Mouse (Mus musculus): ENCODE measurements around the gene Vpreb3.
A peak's percentile ranks its signal among the peaks of the same experiment; 100 is the strongest.

Vpreb3 gene

DNA sequence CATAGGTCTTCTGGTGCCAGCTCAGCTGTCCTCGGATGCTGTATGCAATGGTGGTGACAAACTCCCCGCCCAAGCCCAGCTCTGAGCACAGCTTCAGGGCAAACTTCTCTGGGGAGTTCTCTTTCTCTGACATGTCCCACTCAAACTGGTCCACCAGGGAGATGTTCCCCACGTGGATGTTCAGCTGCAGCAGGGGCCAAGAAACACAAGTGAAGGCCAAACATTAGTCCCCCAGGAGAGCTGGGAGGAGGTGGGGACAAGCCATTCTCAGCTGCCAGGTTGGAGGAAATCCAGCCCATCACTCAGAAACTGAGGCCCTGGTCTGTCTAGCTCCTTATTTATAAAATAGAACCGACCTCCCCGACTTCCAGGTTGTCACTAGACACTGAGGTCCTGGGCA is 38.5 kb upstream of the Vpreb3 start:
- Histone ChIP-seq H3K36me3 (ENCODE audit: insufficient read depth, low read length) (peaks cover 98% of the 10 kb centered on the region), H3K9me3 (ENCODE audit: low read length) (no peaks in the 10 kb centered on the region), H3K27me3 (ENCODE audit: insufficient read depth, low read length) (no peaks in the 10 kb centered on the region), H3K4me3 (replicated peaks; ENCODE audit: low read length) (no peak overlapping the region), H3K4me1 (replicated peaks; ENCODE audit: low read depth, low read length) (peaks cover 7% of the 10 kb centered on the region; the same call in 1 of the 2 replicates)
- TF ChIP-seq POU5F1 (IDR thresholded peaks at IDR 0.05; ENCODE audit: borderline replicate concordance, low read length) (no peak), NANOG (IDR thresholded peaks at IDR 0.05; ENCODE audit: borderline replicate concordance, low read length) (no peak), CTCF (conservative IDR thresholded peaks at IDR 0.05; ENCODE audit: low read length) (no peak)

DNA sequence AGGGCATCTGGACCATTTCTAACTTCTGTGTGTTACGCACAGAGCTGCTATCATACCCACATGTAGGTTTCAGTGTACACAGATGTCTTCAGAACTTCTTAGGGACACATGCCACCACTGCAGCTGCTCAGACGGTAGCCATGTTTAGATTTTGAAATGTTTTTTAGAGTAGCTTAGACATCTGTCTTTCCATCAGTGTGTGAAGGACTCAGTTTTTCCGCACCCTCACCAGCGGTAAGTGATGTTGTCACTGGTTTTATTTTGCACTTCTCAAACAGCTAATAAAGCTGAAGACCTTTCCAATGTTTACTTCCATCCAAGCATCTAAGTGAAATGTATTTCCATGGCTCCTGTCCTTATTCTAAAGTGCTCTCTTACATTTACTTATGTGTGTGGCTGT is 36.0 kb upstream of the Vpreb3 start:
- Histone ChIP-seq H3K9me3 (ENCODE audit: low read length) (no peaks in the 10 kb centered on the region), H3K4me3 (replicated peaks; ENCODE audit: low read length) (no peak overlapping the region), H3K4me1 (replicated peaks; ENCODE audit: low read depth, low read length) (peaks cover 11% of the 10 kb centered on the region), H3K36me3 (ENCODE audit: insufficient read depth, low read length) (peaks cover 97% of the 10 kb centered on the region), H3K27me3 (ENCODE audit: insufficient read depth, low read length) (no peaks in the 10 kb centered on the region)
- no peak for TF ChIP-seq CTCF (conservative IDR thresholded peaks at IDR 0.05; ENCODE audit: low read length)
- no peak for TF ChIP-seq NANOG (IDR thresholded peaks at IDR 0.05; ENCODE audit: borderline replicate concordance, low read length)
- TF ChIP-seq POU5F1 (IDR thresholded peaks at IDR 0.05; ENCODE audit: borderline replicate concordance, low read length), result no peak

DNA sequence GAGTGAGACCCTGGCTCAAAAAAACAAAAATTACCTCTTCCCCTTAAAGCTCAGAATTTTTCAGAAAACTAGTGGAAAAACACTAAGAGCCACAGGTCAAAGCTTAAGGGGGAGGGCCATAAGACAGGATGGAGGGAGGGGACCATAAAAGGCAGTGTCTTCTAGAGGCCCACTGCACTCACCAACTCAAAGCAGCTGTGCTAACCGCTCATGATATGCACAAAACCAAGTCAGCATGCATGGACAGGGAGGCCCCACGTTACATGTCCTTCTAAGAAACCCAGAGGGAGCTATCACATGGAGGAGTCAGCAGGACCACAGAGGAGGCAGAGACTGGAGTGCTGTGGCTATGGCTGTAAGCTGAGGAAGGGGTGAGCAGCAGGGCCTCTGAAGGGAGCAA is 32.2 kb upstream of the Vpreb3 start:
- H3K9me3 ChIP-seq (ENCODE audit: low read length), result no peaks in the 10 kb centered on the region
- H3K4me3 ChIP-seq (replicated peaks; ENCODE audit: low read length), result no peak overlapping the region
- H3K36me3 ChIP-seq (ENCODE audit: insufficient read depth, low read length), result peaks cover 94% of the 10 kb centered on the region
- H3K4me1 ChIP-seq (replicated peaks; ENCODE audit: low read depth, low read length), result peaks cover 40% of the 10 kb centered on the region
- no peak for TF ChIP-seq CTCF (conservative IDR thresholded peaks at IDR 0.05; ENCODE audit: low read length)
- H3K27me3 ChIP-seq (ENCODE audit: insufficient read depth, low read length), result no peaks in the 10 kb centered on the region

DNA sequence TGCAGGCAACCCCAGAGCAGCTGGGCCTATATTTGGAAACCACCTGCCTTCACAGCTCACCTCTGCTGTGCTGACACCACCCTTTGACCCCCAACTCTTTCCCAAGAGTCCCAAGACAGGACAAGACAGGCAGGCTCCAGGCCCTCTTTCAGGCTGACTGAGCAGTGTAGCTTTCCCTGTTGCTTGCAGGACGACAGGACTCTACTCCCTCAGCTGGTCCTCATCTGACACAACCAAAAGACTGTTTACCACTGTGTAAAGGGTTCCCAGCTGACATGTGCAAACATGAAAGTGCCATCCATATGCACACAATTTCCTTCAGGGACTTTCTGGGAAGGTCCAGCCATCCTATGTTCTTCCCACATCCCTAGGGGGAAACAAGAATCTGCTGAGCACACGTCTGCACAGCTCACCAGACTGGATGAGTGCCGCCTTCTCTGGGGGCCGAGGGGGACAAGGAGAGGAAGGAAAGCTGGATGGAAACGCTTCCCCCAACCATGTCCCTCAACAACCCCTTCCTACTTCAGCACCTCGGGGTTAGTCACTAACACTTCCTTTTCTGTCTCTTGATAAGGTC is 29.8 kb upstream of the Vpreb3 start:
- no peak for TF ChIP-seq CTCF (conservative IDR thresholded peaks at IDR 0.05; ENCODE audit: low read length)
- no peaks in the 10 kb centered on the region for H3K27me3 ChIP-seq (ENCODE audit: insufficient read depth, low read length)
- H3K4me3 ChIP-seq (replicated peaks; ENCODE audit: low read length), result no peak overlapping the region
- H3K36me3 ChIP-seq (ENCODE audit: insufficient read depth, low read length), result peaks cover 94% of the 10 kb centered on the region
- no peaks in the 10 kb centered on the region for H3K9me3 ChIP-seq (ENCODE audit: low read length)
- H3K4me1 ChIP-seq (replicated peaks; ENCODE audit: low read depth, low read length), result peaks cover 62% of the 10 kb centered on the region

DNA sequence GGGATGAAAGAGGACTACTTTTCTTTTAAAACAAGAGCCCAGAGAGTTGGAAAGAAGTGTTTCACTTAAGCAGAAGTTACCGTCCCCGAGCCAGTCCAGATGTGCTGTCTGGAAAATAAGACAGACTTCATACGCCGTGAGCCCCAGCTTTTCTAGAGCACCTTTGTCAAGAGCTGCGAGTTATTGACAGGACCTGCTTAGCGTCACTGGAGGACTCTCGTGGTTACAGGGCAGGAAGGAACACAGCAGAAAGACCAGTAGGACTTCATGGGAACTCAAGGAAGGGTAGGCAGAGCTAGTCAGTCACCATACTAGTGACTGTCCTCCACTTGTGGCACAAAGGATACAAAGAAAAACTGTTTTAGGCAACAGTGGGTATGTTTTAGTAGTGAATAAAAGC is 27.3 kb upstream of the Vpreb3 start:
- peaks cover 85% of the 10 kb centered on the region for H3K4me1 ChIP-seq (replicated peaks; ENCODE audit: low read depth, low read length)
- H3K4me3 ChIP-seq (replicated peaks; ENCODE audit: low read length), result 0 out of 2 replicates have a peak overlapping the region, but pooled peaks have one; percentile 7
- H3K9me3 ChIP-seq (ENCODE audit: low read length), result no peaks in the 10 kb centered on the region
- H3K36me3 ChIP-seq (ENCODE audit: insufficient read depth, low read length), result peaks cover 89% of the 10 kb centered on the region
- H3K27me3 ChIP-seq (ENCODE audit: insufficient read depth, low read length), result no peaks in the 10 kb centered on the region
- TF ChIP-seq NANOG (IDR thresholded peaks at IDR 0.05; ENCODE audit: borderline replicate concordance, low read length) (no peak), POU5F1 (IDR thresholded peaks at IDR 0.05; ENCODE audit: borderline replicate concordance, low read length) (no peak), CTCF (conservative IDR thresholded peaks at IDR 0.05; ENCODE audit: low read length) (no peak)

DNA sequence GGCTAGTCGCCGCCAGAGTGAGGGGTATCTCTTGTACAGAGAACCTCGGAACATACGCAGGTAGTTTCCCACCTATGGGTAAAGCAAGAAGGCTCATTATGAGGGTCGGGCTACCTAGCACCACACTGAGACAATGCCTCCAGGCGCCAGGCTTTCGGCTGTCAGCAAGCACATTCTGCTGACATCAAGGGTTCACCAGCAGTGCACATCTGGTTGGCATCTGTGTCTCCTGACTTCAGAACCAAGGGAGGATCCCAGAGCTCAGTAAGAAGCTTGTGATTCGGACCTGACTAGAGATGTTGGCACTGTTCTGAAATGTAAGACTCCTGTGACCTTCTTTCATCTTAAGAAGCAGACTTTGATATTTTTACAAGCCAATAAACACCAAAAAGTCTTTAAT is 26.0 kb upstream of the Vpreb3 start:
- no peaks in the 10 kb centered on the region for H3K9me3 ChIP-seq (ENCODE audit: low read length)
- H3K27me3 ChIP-seq (ENCODE audit: insufficient read depth, low read length), result no peaks in the 10 kb centered on the region
- peaks cover 76% of the 10 kb centered on the region for H3K36me3 ChIP-seq (ENCODE audit: insufficient read depth, low read length)
- TF ChIP-seq CTCF (conservative IDR thresholded peaks at IDR 0.05; ENCODE audit: low read length) (no peak), POU5F1 (IDR thresholded peaks at IDR 0.05; ENCODE audit: borderline replicate concordance, low read length) (no peak), NANOG (IDR thresholded peaks at IDR 0.05; ENCODE audit: borderline replicate concordance, low read length) (no peak)
- peaks cover 81% of the 10 kb centered on the region for H3K4me1 ChIP-seq (replicated peaks; ENCODE audit: low read depth, low read length)
- no peak overlapping the region for H3K4me3 ChIP-seq (replicated peaks; ENCODE audit: low read length)

DNA sequence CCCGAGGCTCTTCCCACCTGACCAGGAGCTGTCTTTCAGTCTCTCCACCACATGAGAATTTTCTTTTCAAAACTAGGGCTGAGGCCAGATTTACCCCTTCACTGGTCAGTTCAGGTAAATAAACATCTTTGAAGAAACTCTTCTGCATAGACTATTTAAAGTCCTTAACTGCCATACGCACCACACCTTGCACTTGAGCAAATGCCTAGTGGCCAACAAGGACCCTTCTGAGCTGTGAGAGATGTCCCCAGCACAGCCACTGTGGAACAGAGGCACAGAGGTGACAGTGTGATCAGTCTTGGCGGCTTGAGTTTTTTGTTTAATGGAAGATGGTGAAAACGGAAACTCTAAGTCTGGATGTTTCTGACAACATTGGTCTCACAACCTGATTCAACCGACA is 23.8 kb upstream of the Vpreb3 start:
- Histone ChIP-seq H3K9me3 (ENCODE audit: low read length) (no peaks in the 10 kb centered on the region), H3K36me3 (ENCODE audit: insufficient read depth, low read length) (peaks cover 74% of the 10 kb centered on the region)

DNA sequence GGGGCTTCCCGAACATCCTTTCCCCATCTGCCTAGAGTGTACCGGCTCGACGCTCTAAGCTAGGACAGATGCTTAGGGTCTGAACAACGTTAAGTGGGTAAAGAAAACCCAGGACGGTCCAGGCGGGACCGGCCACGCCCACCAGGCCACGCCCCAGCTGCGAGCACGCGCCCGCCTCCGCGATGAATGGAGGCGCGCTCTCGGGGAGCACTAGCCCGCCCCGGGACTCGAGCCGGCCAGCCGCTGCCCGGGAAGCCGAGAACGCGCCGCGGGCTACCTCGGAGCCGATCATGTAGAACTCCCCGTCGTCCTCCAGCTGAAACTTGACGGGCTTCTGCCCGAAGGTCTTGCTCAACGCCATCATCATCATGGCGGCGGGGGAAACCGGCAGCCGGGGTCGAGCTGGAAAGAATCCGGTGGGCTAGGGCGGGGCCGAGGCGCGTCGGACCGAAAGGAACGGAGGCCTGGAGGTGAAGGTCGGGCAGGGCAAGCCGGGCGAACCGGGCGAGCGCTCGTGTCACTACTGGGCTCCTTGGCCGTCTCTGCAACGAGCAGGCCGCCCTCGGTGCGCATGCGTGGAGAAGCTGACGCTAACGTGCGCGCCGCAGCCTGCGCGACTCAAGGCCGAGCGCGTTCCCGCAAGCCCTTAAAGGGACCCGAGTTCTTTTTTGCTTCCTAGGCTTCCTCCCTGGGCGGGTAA is 21.7 kb upstream of the Vpreb3 start, which contains the start of gene Smarcb1:
Smarcb1 (minus strand) TSS at position 592 of the 700 bp plus-strand sequence.
- H3K4me3 ChIP-seq (replicated peaks; ENCODE audit: low read length), result peak within 1 kb of the TSS; percentile 98
- H3K4me1 ChIP-seq (replicated peaks; ENCODE audit: low read depth, low read length), result peaks cover 59% of the 10 kb centered on the region
- no peaks in the 10 kb centered on the region for H3K27me3 ChIP-seq (ENCODE audit: insufficient read depth, low read length)
- TF ChIP-seq CTCF (conservative IDR thresholded peaks at IDR 0.05; ENCODE audit: low read length), result no peak
- no peak for TF ChIP-seq POU5F1 (IDR thresholded peaks at IDR 0.05; ENCODE audit: borderline replicate concordance, low read length)
- TF ChIP-seq NANOG (IDR thresholded peaks at IDR 0.05; ENCODE audit: borderline replicate concordance, low read length), result no peak
- H3K36me3 ChIP-seq (ENCODE audit: insufficient read depth, low read length), result peaks cover 74% of the 10 kb centered on the region
- no peaks in the 10 kb centered on the region for H3K9me3 ChIP-seq (ENCODE audit: low read length)

More for the DNA sequence above, 23.8 kb upstream of the Vpreb3 start:
- Histone ChIP-seq H3K4me1 (replicated peaks; ENCODE audit: low read depth, low read length) (peaks cover 76% of the 10 kb centered on the region), H3K4me3 (replicated peaks; ENCODE audit: low read length) (no peak overlapping the region), H3K27me3 (ENCODE audit: insufficient read depth, low read length) (no peaks in the 10 kb centered on the region)
- TF ChIP-seq POU5F1 (IDR thresholded peaks at IDR 0.05; ENCODE audit: borderline replicate concordance, low read length) (no peak), CTCF (conservative IDR thresholded peaks at IDR 0.05; ENCODE audit: low read length) (no peak), NANOG (IDR thresholded peaks at IDR 0.05; ENCODE audit: borderline replicate concordance, low read length) (no peak)
